Mouse (Mus musculus) Patski (cell line): ENCODE results near the gene Relt. TPM values are rescaled to one million over a fixed set of nuclear protein-coding genes. Genes with fewer than 3 reads are reported as not detected.

Experiments
- ATAC-seq: fragments of 100-300 bp; one replicate; pipeline ENCODE4 v1.8.0; 2021
- CTCF ChIA-PET: fragments of 350-600 bp; sonication (Branson Sonifier 250); formaldehyde crosslinking; loops from one replicate; lab custom pipeline; 2022; ENCODE audit warnings: inconsistent platforms; lab: Charles Lee
- POLR2A ChIA-PET: fragments of 350-600 bp; sonication (Branson Sonifier 250); formaldehyde crosslinking; loops from one replicate; lab custom pipeline; 2022; ENCODE audit warnings: antibody characterized with exemption, inconsistent platforms; lab: Charles Lee
- DNase-seq: peaks from one replicate; pipeline ENCODE4 v3.0.0-alpha.2; 2011; ENCODE audit warnings: low read depth, low spot score
- H3K27me3 ChIP-seq: fragments of 371-371 bp; one replicate; pipeline ENCODE4 v1.5.1; 2021
- CTCF ChIP-seq: fragments of 100-300 bp; IDR thresholded peaks from one replicate; pipeline ENCODE4 v1.5.1; 2021
- in situ Hi-C: fragments of 300-500 bp; cut with MboI; formaldehyde crosslinking; loops from 3 replicates; pipeline ENCODE4 v1.11.1; 2018; ENCODE audit warnings: low pct_unique_long_range_greater_than_20kb, mixed read lengths
- polyA plus RNA-seq: library from polyadenylated mRNA; unstranded; gene quantifications from one replicate; pipeline ENCODE4 v1.2.3, GENCODE M21; 2021

The Relt gene
- polyA plus RNA-seq, 1 experiment from 2014 or later = 5.1 TPM

DNA sequence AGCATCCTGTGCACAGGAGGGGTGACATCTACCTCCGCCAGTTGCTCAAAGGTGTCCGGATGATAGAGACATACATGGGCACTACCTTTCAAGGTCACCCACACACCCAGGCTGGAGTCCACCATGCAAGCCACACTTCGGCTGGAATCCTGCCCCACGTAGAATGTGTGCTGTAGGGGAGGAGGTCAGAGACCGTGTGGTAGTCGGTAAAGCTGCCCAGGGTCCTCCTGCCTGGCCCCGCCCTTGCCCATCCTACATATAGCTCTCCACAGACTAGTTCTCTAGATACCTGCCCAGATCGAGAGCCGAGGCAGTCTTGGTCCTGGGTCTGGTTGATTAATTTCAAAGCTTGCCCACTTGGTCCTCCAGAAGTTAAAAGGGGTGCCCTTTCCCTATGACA lies 13.5 kb upstream of the Relt start:
- DNase-seq = no peak
- ChIA-PET POLR2A (interaction anchor here (1.4 kb wide), 1 partner anchor 10 kb away, joined by 4 read pairs; no protein-coding TSS in a partner anchor), CTCF (interaction anchor here (1.0 to 5.0 kb wide), 3 partner anchors 10 to 16 kb away, joined by 5 to 15 read pairs (median 11); no protein-coding TSS in a partner anchor)
- in situ Hi-C loops = loop anchor here (10.0 kb wide), 1 partner anchor 58 kb away; the partner anchor contains the start of gene Arhgef17
- no peak for ATAC-seq
- no peak for TF ChIP-seq CTCF
- H3K27me3 ChIP-seq = no peaks in the 10 kb centered on the region

- CTCF ChIA-PET = interaction anchor here (2.2 to 5.0 kb wide), 2 partner anchors 9 to 10 kb away, joined by 11 to 15 read pairs; no protein-coding TSS in a partner anchor
Observed at GRCm38 (mm10) chr7:100876293-100876692, 13.0 kb upstream of the Relt start.

GRCm38 (mm10) chr7:100875822-100876221 lies 12.6 kb upstream of the Relt start:
- DNase-seq = no peak
- CTCF ChIA-PET = interaction anchor here (2.2 to 5.0 kb wide), 2 partner anchors 9 to 11 kb away, joined by 11 to 15 read pairs; no protein-coding TSS in a partner anchor
- in situ Hi-C loops = loop anchor here (10.0 kb wide), 1 partner anchor 59 kb away; the partner anchor contains the start of gene Arhgef17

More at GRCm38 (mm10) chr7:100876293-100876692, 13.0 kb upstream of the Relt start:
- POLR2A ChIA-PET = interaction anchor here (1.4 kb wide), 1 partner anchor 10 kb away, joined by 4 read pairs; no protein-coding TSS in a partner anchor
- ATAC-seq (no peak), DNase-seq (no peak)
- no peak for TF ChIP-seq CTCF
- in situ Hi-C loops = loop anchor here (10.0 kb wide), 1 partner anchor 59 kb away; the partner anchor contains the start of gene Arhgef17
- H3K27me3 ChIP-seq = no peaks in the 10 kb centered on the region

DNA sequence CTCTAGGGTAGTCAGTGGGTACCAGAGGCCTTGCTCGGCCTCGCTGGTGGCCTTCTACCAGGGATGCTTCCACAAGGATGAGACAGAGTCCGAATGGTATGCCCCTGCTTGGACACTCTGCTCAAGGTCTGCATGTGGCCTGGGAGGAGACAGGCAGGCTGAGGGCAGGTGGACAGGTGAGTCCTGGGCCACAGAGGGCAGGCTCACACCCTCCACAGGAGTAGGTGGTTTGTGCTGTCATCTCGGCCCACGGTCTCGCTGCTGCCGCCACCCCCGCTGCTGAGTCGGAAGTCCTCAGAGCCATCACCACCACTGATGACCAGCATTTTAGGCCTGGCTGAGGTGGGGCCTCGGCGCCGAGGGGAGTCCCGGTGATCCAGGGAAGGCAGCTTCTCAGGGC lies 10.0 kb upstream of the Relt start:
- H3K27me3 ChIP-seq = no peaks in the 10 kb centered on the region
- POLR2A ChIA-PET = no interaction called here
- CTCF ChIA-PET = interaction anchor here (0.7 kb wide), 1 partner anchor 13 kb away, joined by 4 read pairs; no protein-coding TSS in a partner anchor
- DNase-seq = no peak
- in situ Hi-C loops = loop anchor here (10.0 kb wide), 1 partner anchor 62 kb away; the partner anchor contains the start of gene Arhgef17
- no peak for ATAC-seq
- TF ChIP-seq CTCF = no peak

More at GRCm38 (mm10) chr7:100875822-100876221, 12.6 kb upstream of the Relt start:
- POLR2A ChIA-PET = interaction anchor here (1.4 kb wide), 1 partner anchor 11 kb away, joined by 4 read pairs; no protein-coding TSS in a partner anchor
- no peaks in the 10 kb centered on the region for H3K27me3 ChIP-seq
- no peak for ATAC-seq
- TF ChIP-seq CTCF = no peak

- DNase-seq (no peak), ATAC-seq (no peak)
- in situ Hi-C loops = loop anchor here (10.0 kb wide), 1 partner anchor 63 kb away; the partner anchor contains the start of gene Arhgef17
- CTCF ChIA-PET = interaction anchor here (1.0 to 1.4 kb wide), 2 partner anchors 15 to 27 kb away, joined by 3 to 4 read pairs; no protein-coding TSS in a partner anchor
- POLR2A ChIA-PET = interaction anchor here (0.6 kb wide), 1 partner anchor 193 kb away, joined by 6 read pairs; no protein-coding TSS in a partner anchor
- no peak for TF ChIP-seq CTCF
- H3K27me3 ChIP-seq = no peaks in the 10 kb centered on the region
Observed at GRCm38 (mm10) chr7:100871892-100872291, 8.6 kb upstream of the Relt start.

- ATAC-seq (no peak), DNase-seq (no peak)
- POLR2A ChIA-PET = no interaction called here
- CTCF ChIA-PET = interaction anchor here (1.4 kb wide), 1 partner anchor 15 kb away, joined by 4 read pairs; no protein-coding TSS in a partner anchor
- no peak for TF ChIP-seq CTCF
- no peaks in the 10 kb centered on the region for H3K27me3 ChIP-seq
- in situ Hi-C loops = loop anchor here (10.0 kb wide), 1 partner anchor 63 kb away; the partner anchor contains the start of gene Arhgef17
Observed at GRCm38 (mm10) chr7:100871355-100871754, 8.1 kb upstream of the Relt start.

GRCm38 (mm10) chr7:100869877-100870629 lies 6.8 kb upstream of the Relt start:
- H3K27me3 ChIP-seq = no peaks in the 10 kb centered on the region
- in situ Hi-C loops = loop anchor here (5.0 to 10.0 kb wide), 3 partner anchors 65 to 345 kb away; partner anchors contain the start of gene Arhgef17
- POLR2A ChIA-PET = no interaction called here
- ATAC-seq (no peak), DNase-seq (no peak)
- CTCF ChIA-PET = interaction anchor here (1.5 to 4.9 kb wide), 3 partner anchors 17 to 185 kb away, joined by 5 to 43 read pairs (median 6); no protein-coding TSS in a partner anchor
- TF ChIP-seq CTCF = no peak

GRCm38 (mm10) chr7:100868551-100868950 lies 5.3 kb upstream of the Relt start:
- POLR2A ChIA-PET = interaction anchor here (0.5 to 2.3 kb wide), 2 partner anchors 21 to 115 kb away, joined by 3 to 7 read pairs; no protein-coding TSS in a partner anchor
- CTCF ChIA-PET = interaction anchor here (1.1 to 4.9 kb wide), 6 partner anchors 9 to 205 kb away, joined by 3 to 43 read pairs (median 6); no protein-coding TSS in a partner anchor
- TF ChIP-seq CTCF = no peak
- no peak for ATAC-seq
- in situ Hi-C loops = loop anchor here (5.0 to 10.0 kb wide), 2 partner anchors 181 to 344 kb away; no protein-coding TSS in a partner anchor
- H3K27me3 ChIP-seq = no peaks in the 10 kb centered on the region
- DNase-seq = no peak

DNA sequence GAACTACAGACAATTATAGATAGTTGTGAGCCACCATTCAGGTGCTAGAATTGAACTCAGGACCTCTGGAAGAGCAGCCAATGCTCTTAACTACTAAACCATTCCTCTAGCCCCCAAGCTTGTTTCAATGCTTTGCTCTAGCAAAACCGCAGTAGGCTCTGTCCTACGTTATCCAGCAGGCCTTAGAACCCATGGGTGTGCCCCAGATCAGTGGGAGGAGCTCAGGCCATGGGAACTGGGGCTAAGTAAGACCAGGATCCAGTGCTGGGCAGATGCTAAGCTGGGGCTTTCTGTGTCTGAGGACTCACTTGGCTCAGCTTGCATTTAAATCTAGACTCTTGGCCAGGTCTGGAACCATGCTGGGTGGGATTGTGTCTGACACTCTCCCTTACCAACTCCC lies 4.3 kb upstream of the Relt start:
- TF ChIP-seq CTCF = no peak
- ChIA-PET CTCF (interaction anchor here (1.2 to 4.9 kb wide), 4 partner anchors 10 to 204 kb away, joined by 3 to 43 read pairs (median 9); no protein-coding TSS in a partner anchor), POLR2A (interaction anchor here (2.3 kb wide), 1 partner anchor 20 kb away, joined by 7 read pairs; no protein-coding TSS in a partner anchor)
- H3K27me3 ChIP-seq = no peaks in the 10 kb centered on the region
- DNase-seq = no peak
- no peak for ATAC-seq
- in situ Hi-C loops = loop anchor here (5.0 to 10.0 kb wide), 2 partner anchors 180 to 343 kb away; no protein-coding TSS in a partner anchor

DNA sequence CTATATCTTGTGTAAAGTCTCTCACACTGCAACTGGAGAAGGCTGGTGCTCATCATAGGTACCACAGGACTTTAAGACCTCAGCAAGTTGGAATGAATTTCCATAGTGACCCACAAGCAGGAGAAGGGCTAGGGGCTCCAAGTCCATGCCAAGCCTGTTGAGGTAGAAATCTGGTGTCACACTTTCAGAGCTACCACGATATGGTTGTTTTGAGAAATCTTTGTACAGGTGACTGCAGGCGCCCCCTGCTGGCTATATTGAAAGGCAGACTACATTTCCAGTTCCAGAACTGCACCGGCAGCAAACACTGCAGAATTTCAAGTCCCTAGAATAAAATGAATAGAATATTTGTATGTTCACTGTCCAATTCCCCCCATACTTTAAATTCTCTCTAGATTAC lies 3.4 kb upstream of the Relt start:
- ChIA-PET CTCF (interaction anchor here (1.0 to 4.9 kb wide), 7 partner anchors 11 to 118 kb away, joined by 3 to 43 read pairs (median 5); no protein-coding TSS in a partner anchor), POLR2A (no interaction called here)
- in situ Hi-C loops = loop anchor here (5.0 to 10.0 kb wide), 2 partner anchors 179 to 342 kb away; no protein-coding TSS in a partner anchor
- peak; percentile 86 for TF ChIP-seq CTCF
- ATAC-seq = no peak
- no peaks in the 10 kb centered on the region for H3K27me3 ChIP-seq
- peak; percentile 15 for DNase-seq
